Mouse (Mus musculus) lung, embryonic 16.5 days (tissue): ENCODE measurements at regions not wholly inside any gene's neighbourhood (a gene's known extent, or its start where the extent isn't known, plus 50 kb on each side); places are given as distances from the start of the nearest gene placed in this dataset.

Experiments used
- ATAC-seq: fragments of 200-750 bp; cut with Nextera tagmentation; 2 replicates; pipeline ENCODE4 v1.8.0; 2017; ENCODE audit warnings: low read depth, mild to moderate bottlenecking, moderate library complexity
- H3K27ac ChIP-seq: fragments of 300-500 bp; sonication (generic); 2 replicates; pipeline ENCODE4 v1.5.1; 2014; ENCODE audit warnings: mild to moderate bottlenecking, control low read depth, low read length
- H3K27me3 ChIP-seq: fragments of 300-500 bp; sonication (generic); 2 replicates; pipeline ENCODE4 v1.6.1; 2014; ENCODE audit warnings: low read depth, low read length, mixed read lengths; ENCODE audit not compliant: control insufficient read depth, insufficient read depth
- H3K36me3 ChIP-seq: fragments of 300-500 bp; sonication (generic); 2 replicates; pipeline ENCODE4 v1.6.1; 2014; ENCODE audit warnings: low read length; ENCODE audit not compliant: control insufficient read depth, insufficient read depth
- H3K4me1 ChIP-seq: fragments of 300-500 bp; sonication (generic); replicated peaks from 2 replicates; pipeline ENCODE4 v1.6.1; 2014; ENCODE audit warnings: low read length, mixed read lengths; ENCODE audit not compliant: control insufficient read depth, insufficient read depth
- H3K4me2 ChIP-seq: fragments of 300-500 bp; sonication (generic); 2 replicates; pipeline ENCODE4 v1.6.1; 2014; ENCODE audit warnings: low read depth, low read length, control low read depth
- H3K4me3 ChIP-seq: fragments of 300-500 bp; sonication (generic); 2 replicates; pipeline ENCODE4 v1.5.1; 2014; ENCODE audit warnings: mild to moderate bottlenecking, low read length, control low read depth
- H3K9ac ChIP-seq: fragments of 300-500 bp; sonication (generic); 2 replicates; pipeline ENCODE4 v1.6.1; 2014; ENCODE audit warnings: low read length, control low read depth
- H3K9me3 ChIP-seq: fragments of 300-500 bp; sonication (generic); 2 replicates; pipeline ENCODE4 v1.6.1; 2016; ENCODE audit warnings: low read length; ENCODE audit not compliant: control insufficient read depth
- WGBS: fragments of 180-500 bp; shearing (Covaris S2); extraction: QIAGEN DNeasy Blood & Tissue Kit; methylation state at CpG from one replicate; pipeline ENCODE4 v1.1.7; 2014; 5-methylcytosine and 5-hydroxymethylcytosine counted together

DNA sequence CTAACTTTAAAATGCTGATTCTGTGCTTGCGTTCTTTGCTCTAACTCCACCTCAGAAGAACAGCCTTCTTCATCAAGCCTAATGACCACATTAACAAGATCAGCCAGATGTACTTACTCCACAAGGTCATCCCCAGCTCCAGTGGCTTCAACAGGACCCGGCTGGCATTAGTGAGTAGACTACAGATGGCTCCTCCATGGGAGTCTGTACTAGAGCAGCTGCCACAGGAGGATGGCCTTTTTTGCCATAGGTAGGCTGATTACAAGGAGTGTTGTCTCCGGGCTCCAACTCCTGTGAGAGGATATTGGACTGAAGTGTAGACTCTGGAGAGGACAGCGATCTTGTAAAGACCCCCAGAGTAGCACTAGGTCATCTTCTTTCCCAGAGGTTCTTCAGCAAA is 729.7 kb downstream of the Galc start:
- ATAC-seq: no peak
- 82% methylated on average over 4 of the region's 4 CpGs for WGBS
- H3K36me3 ChIP-seq: no peaks in the 10 kb centered on the region

DNA sequence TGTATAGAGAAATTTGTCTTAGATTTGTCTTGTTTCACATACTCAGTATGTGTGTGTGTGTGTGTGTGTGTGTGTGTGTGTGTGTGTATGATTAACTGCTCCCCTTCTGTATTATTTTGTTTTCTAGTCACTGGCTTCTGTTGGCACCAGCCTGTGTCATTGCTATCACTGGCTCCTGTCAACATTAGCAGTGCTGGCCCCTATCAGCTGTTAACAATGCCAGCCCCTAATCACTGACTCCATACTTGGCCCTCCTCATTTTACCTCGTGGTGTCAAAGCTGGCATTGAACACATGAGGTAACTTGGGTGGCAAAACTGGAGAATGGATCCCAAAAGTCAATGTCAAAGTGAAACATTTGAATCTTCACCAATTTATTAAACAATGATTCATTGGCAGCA is 733.3 kb downstream of the Galc start:
- ATAC-seq: no peak
- 31% methylated on average over 1 of the region's 1 CpGs for WGBS

More for the DNA sequence above, 729.7 kb downstream of the Galc start:
- no peak overlapping the region for H3K9ac ChIP-seq
- no peak overlapping the region for H3K27ac ChIP-seq
- H3K9me3 ChIP-seq: no peaks in the 10 kb centered on the region
- no peaks in the 10 kb centered on the region for H3K27me3 ChIP-seq
- H3K4me3 ChIP-seq: no peak overlapping the region
- H3K4me2 ChIP-seq: no peak overlapping the region
- H3K4me1 ChIP-seq: no peaks in the 10 kb centered on the region

DNA sequence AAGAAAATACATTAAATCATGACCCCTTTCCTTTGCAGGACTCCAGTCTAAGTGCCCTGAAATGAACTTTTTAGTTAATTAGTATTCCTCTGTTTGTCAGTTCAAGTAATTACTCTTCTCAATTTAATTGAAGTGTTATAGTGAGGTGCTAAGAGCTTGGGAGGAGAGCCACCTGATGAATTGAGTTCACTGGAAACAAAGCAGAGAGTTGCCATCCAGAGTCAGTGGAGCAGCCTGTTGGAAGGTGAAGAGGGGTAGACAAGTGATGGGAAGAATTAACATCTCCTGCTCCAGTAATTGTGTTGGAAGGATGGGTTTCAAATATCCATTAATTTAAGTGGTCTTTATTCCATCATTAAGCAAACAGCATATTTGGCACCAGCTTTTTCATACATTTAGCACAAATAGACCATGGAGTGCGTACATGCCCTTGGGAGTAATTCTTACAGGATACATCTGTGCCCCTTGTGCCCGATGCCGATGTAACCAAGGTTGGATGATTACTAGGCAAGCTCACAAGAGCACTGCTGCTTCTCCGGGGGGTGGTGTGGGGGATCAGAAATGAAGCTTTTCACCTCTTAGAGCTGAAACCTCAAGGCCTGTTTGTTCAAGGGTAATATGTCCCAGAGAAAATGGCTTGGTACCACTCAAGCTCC is 739.3 kb downstream of the Galc start:
- Histone ChIP-seq H3K4me1 (no peaks in the 10 kb centered on the region), H3K4me3 (no peak overlapping the region), H3K4me2 (no peak overlapping the region), H3K27ac (no peak overlapping the region), H3K27me3 (no peaks in the 10 kb centered on the region), H3K36me3 (no peaks in the 10 kb centered on the region), H3K9me3 (no peaks in the 10 kb centered on the region), H3K9ac (no peak overlapping the region)
- ATAC-seq: no peak
- 84% methylated on average over 4 of the region's 4 CpGs for WGBS

More for the DNA sequence above, 733.3 kb downstream of the Galc start:
- Histone ChIP-seq H3K27me3 (no peaks in the 10 kb centered on the region), H3K27ac (no peak overlapping the region), H3K36me3 (no peaks in the 10 kb centered on the region), H3K4me3 (no peak overlapping the region), H3K4me2 (no peak overlapping the region), H3K9me3 (no peaks in the 10 kb centered on the region), H3K4me1 (no peaks in the 10 kb centered on the region), H3K9ac (no peak overlapping the region)

DNA sequence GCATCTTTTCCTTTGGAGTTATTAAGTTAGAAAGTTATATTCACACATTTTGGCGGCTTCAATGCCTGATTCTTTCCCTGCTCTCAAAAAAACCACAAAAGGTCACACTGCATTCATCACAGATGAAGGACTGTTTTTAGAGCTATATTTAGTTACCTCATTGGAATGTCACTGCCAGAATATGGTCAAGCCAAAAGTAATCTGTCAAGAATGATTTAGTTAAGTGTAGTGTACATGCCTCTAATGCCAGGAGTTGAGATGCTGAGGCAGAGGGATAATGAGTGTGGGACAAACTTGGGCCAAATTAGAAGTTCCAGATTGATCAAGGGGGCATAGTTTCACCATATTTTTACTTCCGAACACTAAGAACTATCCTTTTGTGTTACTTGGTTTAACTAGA is 741.7 kb downstream of the Galc start:
- no peaks in the 10 kb centered on the region for H3K4me1 ChIP-seq
- no peaks in the 10 kb centered on the region for H3K27me3 ChIP-seq
- H3K36me3 ChIP-seq: no peaks in the 10 kb centered on the region
- ATAC-seq: no peak
- H3K4me3 ChIP-seq: no peak overlapping the region
- no peak overlapping the region for H3K4me2 ChIP-seq
- no peak overlapping the region for H3K27ac ChIP-seq
- H3K9me3 ChIP-seq: no peaks in the 10 kb centered on the region
- WGBS: 59% methylated on average over 2 of the region's 2 CpGs
- H3K9ac ChIP-seq: no peak overlapping the region

DNA sequence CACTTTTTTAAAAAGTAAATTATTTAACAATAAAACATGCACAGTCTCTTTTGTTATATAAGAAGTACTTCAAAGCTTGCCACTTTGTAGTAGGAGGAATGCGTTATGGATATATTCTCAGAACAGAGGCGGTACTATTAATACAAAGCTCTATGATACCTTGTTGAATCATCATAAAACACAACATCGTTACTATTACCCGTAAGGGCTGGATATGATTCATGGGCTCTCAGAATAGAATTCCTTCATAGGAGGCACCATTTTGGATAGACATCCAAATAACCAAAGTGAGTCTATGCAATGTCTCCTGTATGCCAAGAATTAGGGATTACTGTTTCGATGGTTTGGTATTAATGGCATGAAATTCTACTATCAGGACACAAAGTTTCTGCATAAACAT is 743.5 kb downstream of the Galc start:
- Histone ChIP-seq H3K27me3 (no peaks in the 10 kb centered on the region), H3K4me1 (no peaks in the 10 kb centered on the region), H3K4me2 (no peak overlapping the region), H3K9ac (no peak overlapping the region), H3K9me3 (no peaks in the 10 kb centered on the region), H3K27ac (no peak overlapping the region), H3K36me3 (no peaks in the 10 kb centered on the region), H3K4me3 (no peak overlapping the region)
- WGBS: 89% methylated on average over 5 of the region's 5 CpGs
- ATAC-seq: no peak

DNA sequence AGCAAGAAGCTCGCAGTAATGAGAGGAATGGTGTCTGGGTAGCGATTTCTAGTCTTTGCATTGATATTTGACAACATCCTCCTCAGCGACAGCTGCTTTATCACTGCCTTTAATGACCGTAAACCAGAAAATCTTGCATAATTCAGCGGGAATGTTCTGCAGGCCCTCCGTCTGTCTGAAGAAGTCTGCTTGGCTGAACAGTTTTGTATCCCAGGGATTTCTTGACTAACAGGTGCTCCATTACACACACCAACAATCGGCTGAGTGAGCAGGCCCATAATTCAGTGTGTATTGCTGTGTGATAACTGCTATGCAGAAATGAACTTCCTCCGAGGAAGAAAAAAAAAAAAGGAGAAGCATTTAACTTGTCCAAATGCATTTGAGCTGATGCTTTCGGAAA is 747.4 kb downstream of the Galc start:
- Histone ChIP-seq H3K9me3 (no peaks in the 10 kb centered on the region), H3K36me3 (no peaks in the 10 kb centered on the region), H3K27ac (no peak overlapping the region), H3K4me2 (no peak overlapping the region), H3K9ac (no peak overlapping the region), H3K27me3 (no peaks in the 10 kb centered on the region), H3K4me3 (no peak overlapping the region), H3K4me1 (no peaks in the 10 kb centered on the region)
- WGBS: 46% methylated on average over 9 of the region's 9 CpGs
- ATAC-seq: no peak

DNA sequence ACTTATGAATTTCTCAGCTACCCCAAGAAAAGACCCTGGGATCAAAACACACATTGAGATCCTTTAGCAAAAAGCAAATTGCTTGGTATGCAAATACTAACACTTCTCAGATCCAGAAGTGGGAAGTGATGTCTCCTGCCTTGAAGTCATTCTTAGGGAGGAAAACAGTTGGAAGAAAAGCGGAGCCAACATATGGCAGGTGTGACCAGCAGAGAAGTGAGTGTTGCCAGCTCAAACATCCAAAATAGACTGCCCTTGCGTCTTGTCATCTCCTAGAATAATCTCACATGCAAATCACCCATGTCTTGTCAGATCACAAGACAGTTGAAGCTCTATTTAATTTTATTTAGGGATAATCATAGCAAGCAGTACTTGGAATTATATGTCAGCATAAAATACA is 757.8 kb downstream of the Galc start:
- no peaks in the 10 kb centered on the region for H3K4me1 ChIP-seq
- ATAC-seq: no peak
- H3K9ac ChIP-seq: no peak overlapping the region
- H3K9me3 ChIP-seq: no peaks in the 10 kb centered on the region
- WGBS: 65% methylated on average over 2 of the region's 2 CpGs
- no peaks in the 10 kb centered on the region for H3K36me3 ChIP-seq
- H3K4me3 ChIP-seq: no peak overlapping the region
- H3K27ac ChIP-seq: no peak overlapping the region
- no peak overlapping the region for H3K4me2 ChIP-seq
- no peaks in the 10 kb centered on the region for H3K27me3 ChIP-seq

DNA sequence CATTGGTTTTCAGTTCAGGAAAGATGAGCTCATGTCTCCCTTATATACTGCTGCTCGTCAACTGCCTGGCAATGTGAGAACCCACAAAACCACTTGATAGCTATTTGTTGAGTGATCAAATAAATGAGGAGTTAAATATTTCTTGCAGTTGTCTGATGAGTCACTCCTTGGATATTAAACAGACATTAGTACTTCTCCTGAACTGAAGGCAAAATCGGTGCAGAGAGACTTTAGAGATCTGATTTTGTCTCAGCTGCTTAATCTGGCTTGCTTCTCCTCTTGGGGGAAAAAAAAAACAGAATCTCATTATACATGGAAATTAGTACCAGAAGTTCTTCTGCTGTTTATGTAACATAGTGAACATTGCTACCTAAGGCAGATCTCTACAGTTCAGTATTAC is 775.7 kb downstream of the Galc start:
- Histone ChIP-seq H3K9me3 (no peaks in the 10 kb centered on the region), H3K4me1 (no peaks in the 10 kb centered on the region), H3K9ac (no peak overlapping the region), H3K27ac (no peak overlapping the region), H3K4me3 (no peak overlapping the region), H3K36me3 (no peaks in the 10 kb centered on the region), H3K27me3 (no peaks in the 10 kb centered on the region), H3K4me2 (no peak overlapping the region)
- WGBS: 31% methylated on average over 2 of the region's 2 CpGs
- ATAC-seq: no peak

DNA sequence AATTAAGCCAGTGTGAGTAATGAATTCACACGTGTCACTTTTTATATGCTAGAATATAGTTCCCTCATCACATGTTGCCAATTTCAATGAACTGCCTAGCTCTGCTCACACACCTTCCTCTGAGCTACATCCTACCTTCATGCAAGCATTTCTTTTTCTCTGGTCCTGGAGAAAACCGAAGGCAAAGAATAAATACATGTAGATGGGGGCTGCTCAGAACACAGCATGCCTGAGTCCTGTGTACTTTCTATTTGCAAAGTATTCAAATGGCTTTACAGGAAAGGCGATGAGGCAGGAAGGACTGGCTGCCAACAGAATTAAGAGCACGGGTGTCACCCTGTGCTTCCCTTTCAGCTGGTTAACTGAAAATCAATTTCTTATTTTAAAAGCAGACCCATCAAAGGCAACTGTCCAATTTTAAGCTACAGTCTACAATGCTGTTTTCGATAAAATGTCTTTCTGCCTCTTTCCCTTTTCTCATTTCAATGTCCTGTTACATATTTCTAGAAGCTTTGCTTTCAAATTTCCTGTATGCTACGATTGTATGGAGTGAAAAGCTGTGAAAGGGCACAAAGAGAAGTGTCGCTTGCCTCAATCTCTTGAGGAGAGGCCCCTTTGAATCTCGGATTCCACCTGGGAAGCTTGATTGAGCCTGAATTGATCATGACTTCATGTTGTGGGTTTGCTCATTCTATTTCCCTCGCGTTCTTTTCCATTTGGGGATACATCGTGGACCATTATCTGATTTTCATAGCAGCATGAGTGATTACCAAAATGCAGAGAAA is 782.6 kb downstream of the Galc start:
- H3K4me2 ChIP-seq: no peak overlapping the region
- no peaks in the 10 kb centered on the region for H3K36me3 ChIP-seq
- no peaks in the 10 kb centered on the region for H3K27me3 ChIP-seq
- no peak overlapping the region for H3K4me3 ChIP-seq
- no peak for ATAC-seq
- no peaks in the 10 kb centered on the region for H3K9me3 ChIP-seq
- no peak overlapping the region for H3K27ac ChIP-seq
- no peak overlapping the region for H3K9ac ChIP-seq
- no peaks in the 10 kb centered on the region for H3K4me1 ChIP-seq
- WGBS: 59% methylated on average over 11 of the region's 11 CpGs
